Mouse (Mus musculus): ENCODE measurements around the gene Raph1. TPM values are rescaled to one million over a fixed set of nuclear protein-coding genes. Genes with fewer than 3 reads are reported as not detected.

Gene Raph1
- polyA plus RNA-seq, 1 experiment from 2014 or later, result 27.9 TPM

GRCm38 (mm10) chr1:60593101-60593500 is 26.2 kb upstream of the Raph1 start:
- WGBS, result 97% methylated on average over 6 of the region's 6 CpGs
- no peak overlapping the region for H3K4me3 ChIP-seq (replicated peaks)
- H3K4me2 ChIP-seq, result no peak overlapping the region
- H3K4me1 ChIP-seq, result no peaks in the 10 kb centered on the region; the same call in 1 of the 2 replicates
- ATAC-seq (ENCODE audit: low FRiP score), result no peak
- 0 out of 2 replicates have a peak, but pooled peaks cover 3% of the 10 kb centered on the region for H3K9me3 ChIP-seq
- H3K36me3 ChIP-seq (replicated peaks), result no peaks in the 10 kb centered on the region
- no peaks in the 10 kb centered on the region for H3K27me3 ChIP-seq
- H3K9ac ChIP-seq, result no peak overlapping the region
- no peak overlapping the region for H3K27ac ChIP-seq

DNA sequence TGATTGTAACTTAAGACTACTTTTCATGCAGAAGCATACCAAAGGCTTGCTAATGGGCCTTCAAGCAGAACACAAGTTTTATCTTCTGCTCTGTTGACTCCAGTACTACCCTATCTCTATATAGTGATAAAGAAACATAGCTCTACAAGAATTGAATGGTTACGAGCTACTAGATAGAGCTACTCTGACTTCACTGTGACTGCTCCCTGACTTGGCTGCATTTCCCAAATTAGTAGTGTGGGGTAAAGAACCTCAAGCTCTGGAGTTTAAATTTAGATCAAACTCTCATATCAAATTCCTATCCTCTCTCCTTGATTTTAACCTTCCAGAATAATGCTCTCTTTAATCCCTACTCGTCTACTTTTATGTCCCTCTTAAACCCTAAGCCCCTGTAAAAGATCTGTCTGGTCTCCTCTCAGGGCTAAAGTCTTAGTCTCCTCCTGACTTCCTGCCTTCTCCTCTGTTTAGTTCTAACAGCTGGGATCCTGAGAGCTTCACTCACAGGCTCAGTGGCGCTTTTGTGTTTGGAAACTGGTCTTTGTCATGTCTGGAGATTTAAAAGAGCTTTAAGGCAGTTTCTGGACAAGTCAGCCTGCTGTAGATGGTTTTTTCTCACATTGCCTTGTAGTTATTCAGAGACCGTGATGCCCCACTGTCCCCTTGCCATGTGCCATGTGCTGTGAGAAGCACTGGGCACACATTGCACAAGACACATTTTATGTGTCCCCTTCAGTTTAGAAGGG is 22.2 kb upstream of the Raph1 start:
- H3K9ac ChIP-seq, result no peak overlapping the region
- H3K27me3 ChIP-seq, result no peaks in the 10 kb centered on the region
- H3K9me3 ChIP-seq, result 0 out of 2 replicates have a peak, but pooled peaks cover 3% of the 10 kb centered on the region
- H3K4me1 ChIP-seq, result no peaks in the 10 kb centered on the region
- no peak overlapping the region for H3K4me2 ChIP-seq
- no peak overlapping the region for H3K4me3 ChIP-seq (replicated peaks)
- ATAC-seq (ENCODE audit: low FRiP score), result no peak
- no peak overlapping the region for H3K27ac ChIP-seq
- WGBS, result 60% methylated on average over 4 of the region's 4 CpGs
- no peaks in the 10 kb centered on the region for H3K36me3 ChIP-seq (replicated peaks)

DNA sequence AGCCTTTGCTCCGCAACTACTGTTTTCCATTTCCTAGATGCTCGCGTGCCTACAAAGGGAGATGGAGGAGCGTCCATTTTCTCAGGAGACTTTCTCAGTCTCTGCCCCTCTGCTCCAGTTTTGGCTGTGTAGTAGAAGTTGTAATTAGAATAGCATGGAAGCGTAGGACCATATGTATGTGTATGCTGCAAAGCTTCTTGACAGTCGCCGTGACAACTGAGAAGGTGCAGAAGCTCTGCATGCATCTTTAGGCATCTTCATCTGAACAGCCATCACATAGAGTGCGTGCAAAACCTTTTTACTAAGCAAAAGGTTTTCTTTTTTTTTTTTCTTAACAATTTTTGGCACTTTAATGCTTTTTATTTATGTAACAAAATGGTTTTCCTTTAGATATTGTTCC is 14.1 kb upstream of the Raph1 start:
- Histone ChIP-seq H3K4me2 (no peak overlapping the region), H3K9ac (no peak overlapping the region), H3K36me3 (replicated peaks) (no peaks in the 10 kb centered on the region), H3K9me3 (no peaks in the 10 kb centered on the region), H3K4me3 (replicated peaks) (no peak overlapping the region), H3K27ac (no peak overlapping the region), H3K4me1 (no peaks in the 10 kb centered on the region), H3K27me3 (no peaks in the 10 kb centered on the region)
- WGBS, result 88% methylated on average over 8 of the region's 8 CpGs
- no peak for ATAC-seq (ENCODE audit: low FRiP score)

DNA sequence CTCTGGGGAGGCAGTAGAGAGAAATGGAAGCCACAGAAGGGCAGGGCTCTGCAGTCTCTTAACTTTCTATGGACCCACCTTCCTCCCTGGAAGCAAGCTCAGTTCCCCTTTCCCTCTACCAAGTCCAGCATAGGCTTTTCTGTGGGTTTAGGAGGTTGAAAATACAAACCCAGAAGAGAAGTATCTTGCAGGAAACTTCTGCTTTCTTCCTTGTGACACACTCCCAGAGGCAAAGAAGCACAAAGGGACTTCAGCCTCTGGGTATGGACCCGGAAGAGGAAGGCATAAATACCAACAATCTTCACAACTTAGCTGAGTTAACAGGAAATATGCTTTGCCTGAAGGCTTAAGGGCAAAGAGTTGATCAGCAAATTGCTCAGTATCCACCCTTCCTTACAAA is 13.0 kb upstream of the Raph1 start:
- Histone ChIP-seq H3K27me3 (no peaks in the 10 kb centered on the region), H3K9ac (no peak overlapping the region), H3K36me3 (replicated peaks) (no peaks in the 10 kb centered on the region), H3K4me2 (no peak overlapping the region), H3K27ac (no peak overlapping the region), H3K4me1 (no peaks in the 10 kb centered on the region), H3K4me3 (replicated peaks) (no peak overlapping the region), H3K9me3 (no peaks in the 10 kb centered on the region)
- ATAC-seq (ENCODE audit: low FRiP score), result no peak
- WGBS, result 80% methylated on average over 1 of the region's 1 CpGs

DNA sequence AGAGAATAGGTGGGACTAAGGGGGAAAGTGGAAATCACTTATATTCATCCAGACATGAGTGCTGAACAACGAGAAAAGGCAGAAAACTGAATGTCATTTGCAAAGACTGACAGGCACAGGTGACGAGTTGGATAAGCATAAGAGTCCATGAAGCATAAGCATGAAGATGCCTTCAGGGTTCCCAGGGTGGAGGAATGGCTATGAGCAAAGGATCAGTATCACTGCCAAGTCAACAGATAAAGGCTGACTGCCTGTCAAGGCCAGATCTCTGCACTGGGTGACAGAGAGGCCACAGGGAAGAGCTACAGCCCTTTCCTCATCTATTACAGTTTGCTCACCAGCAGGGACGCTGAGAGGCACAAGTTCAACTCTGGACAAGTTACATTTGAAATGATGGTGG is 5.8 kb upstream of the Raph1 start:
- Histone ChIP-seq H3K27ac (no peak overlapping the region), H3K27me3 (0 out of 2 replicates have a peak, but pooled peaks cover 3% of the 10 kb centered on the region), H3K4me1 (no peaks in the 10 kb centered on the region), H3K4me3 (replicated peaks) (no peak overlapping the region), H3K36me3 (replicated peaks) (no peaks in the 10 kb centered on the region), H3K4me2 (no peak overlapping the region), H3K9me3 (no peaks in the 10 kb centered on the region), H3K9ac (no peak overlapping the region)
- no peak for ATAC-seq (ENCODE audit: low FRiP score)
- 69% methylated on average over 3 of the region's 3 CpGs for WGBS

GRCm38 (mm10) chr1:60569741-60570140 is 2.8 kb upstream of the Raph1 start:
- H3K4me1 ChIP-seq, result peaks cover 9% of the 10 kb centered on the region
- WGBS, result 90% methylated on average over 7 of the region's 7 CpGs
- H3K4me3 ChIP-seq (replicated peaks), result no peak overlapping the region
- H3K36me3 ChIP-seq (replicated peaks), result no peaks in the 10 kb centered on the region
- 0 out of 2 replicates have a peak, but pooled peaks cover 3% of the 10 kb centered on the region for H3K27me3 ChIP-seq
- H3K9me3 ChIP-seq, result no peaks in the 10 kb centered on the region
- H3K9ac ChIP-seq, result no peak overlapping the region
- no peak for ATAC-seq (ENCODE audit: low FRiP score)
- no peak overlapping the region for H3K4me2 ChIP-seq
- no peak overlapping the region for H3K27ac ChIP-seq

DNA sequence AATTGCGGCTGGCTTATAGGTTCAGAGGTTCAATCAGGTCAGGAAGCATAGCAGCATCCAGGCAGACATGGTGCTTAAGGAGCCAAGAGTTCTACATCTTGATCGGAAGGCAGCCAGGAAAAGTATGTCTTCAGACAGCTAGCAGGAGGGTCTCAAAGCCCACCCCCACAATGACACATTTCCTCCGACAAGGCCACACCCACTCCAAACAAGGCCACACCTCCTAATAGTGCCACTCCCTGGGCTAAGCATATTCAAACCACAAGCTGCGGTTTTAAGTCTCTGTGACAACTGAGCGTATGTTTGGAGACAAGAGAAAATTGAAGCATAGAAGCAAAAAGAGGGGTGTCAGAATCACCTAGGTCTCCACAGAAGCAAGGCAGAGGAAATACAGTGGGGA is 2.3 kb upstream of the Raph1 start:
- peaks cover 13% of the 10 kb centered on the region for H3K4me1 ChIP-seq
- WGBS, result 64% methylated on average over 5 of the region's 5 CpGs
- 0 out of 2 replicates have a peak, but pooled peaks cover 3% of the 10 kb centered on the region for H3K27me3 ChIP-seq
- H3K4me2 ChIP-seq, result no peak overlapping the region
- H3K27ac ChIP-seq, result no peak overlapping the region
- no peak for ATAC-seq (ENCODE audit: low FRiP score)
- no peak overlapping the region for H3K9ac ChIP-seq
- H3K36me3 ChIP-seq (replicated peaks), result no peaks in the 10 kb centered on the region
- no peaks in the 10 kb centered on the region for H3K9me3 ChIP-seq
- H3K4me3 ChIP-seq (replicated peaks), result no peak overlapping the region

GRCm38 (mm10) chr1:60567321-60567720 is 417 bp upstream of the Raph1 start:
- Histone ChIP-seq H3K27me3 (0 out of 2 replicates have a peak, but pooled peaks cover 3% of the 10 kb centered on the region), H3K27ac (peak overlapping the region; percentile 97), H3K9ac (peak overlapping the region; percentile 96), H3K9me3 (no peaks in the 10 kb centered on the region), H3K4me1 (peaks cover 13% of the 10 kb centered on the region), H3K4me2 (peak overlapping the region; percentile 82), H3K36me3 (replicated peaks) (no peaks in the 10 kb centered on the region), H3K4me3 (replicated peaks) (peak overlapping the region; percentile 97)
- WGBS, result 21% methylated on average over 5 of the region's 5 CpGs
- ATAC-seq (ENCODE audit: low FRiP score), result no peak

- Histone ChIP-seq H3K4me1 (peaks cover 13% of the 10 kb centered on the region), H3K9ac (peak overlapping the region; percentile 96), H3K9me3 (no peaks in the 10 kb centered on the region), H3K27me3 (0 out of 2 replicates have a peak, but pooled peaks cover 3% of the 10 kb centered on the region), H3K36me3 (replicated peaks) (0 out of 2 replicates have a peak, but pooled peaks cover 6% of the 10 kb centered on the region), H3K4me3 (replicated peaks) (peak overlapping the region; percentile 97), H3K4me2 (peak overlapping the region; percentile 82), H3K27ac (peak overlapping the region; percentile 97)
- under 1% methylated on average over 50 of the region's 56 CpGs for WGBS
- peak; percentile 73 for ATAC-seq (ENCODE audit: low FRiP score)
Observed at GRCm38 (mm10) chr1:60565931-60566630, 823 bp downstream of the Raph1 start.

- Histone ChIP-seq H3K4me2 (peak overlapping the region; percentile 82), H3K9me3 (0 out of 2 replicates have a peak, but pooled peaks cover 5% of the 10 kb centered on the region), H3K9ac (peak overlapping the region; percentile 96), H3K4me1 (peaks cover 13% of the 10 kb centered on the region), H3K27me3 (0 out of 2 replicates have a peak, but pooled peaks cover 3% of the 10 kb centered on the region), H3K4me3 (replicated peaks) (peak overlapping the region; percentile 97), H3K27ac (peak overlapping the region; percentile 97), H3K36me3 (replicated peaks) (0 out of 2 replicates have a peak, but pooled peaks cover 10% of the 10 kb centered on the region)
- WGBS, result 2% methylated on average over 13 of the region's 13 CpGs
- no peak for ATAC-seq (ENCODE audit: low FRiP score)
Observed at GRCm38 (mm10) chr1:60565270-60565920, 1.5 kb downstream of the Raph1 start.

GRCm38 (mm10) chr1:60564691-60565090 is 2.2 kb downstream of the Raph1 start:
- Histone ChIP-seq H3K4me3 (replicated peaks) (peak overlapping the region; percentile 97), H3K9ac (no peak overlapping the region), H3K27ac (no peak overlapping the region), H3K36me3 (replicated peaks) (0 out of 2 replicates have a peak, but pooled peaks cover 10% of the 10 kb centered on the region), H3K4me1 (peaks cover 13% of the 10 kb centered on the region), H3K27me3 (0 out of 2 replicates have a peak, but pooled peaks cover 3% of the 10 kb centered on the region), H3K9me3 (0 out of 2 replicates have a peak, but pooled peaks cover 5% of the 10 kb centered on the region), H3K4me2 (peak overlapping the region; percentile 82)
- 83% methylated on average over 5 of the region's 5 CpGs for WGBS
- ATAC-seq (ENCODE audit: low FRiP score), result no peak

GRCm38 (mm10) chr1:60563021-60563420 is 3.9 kb downstream of the Raph1 start:
- Histone ChIP-seq H3K9me3 (0 out of 2 replicates have a peak, but pooled peaks cover 5% of the 10 kb centered on the region), H3K4me1 (peaks cover 13% of the 10 kb centered on the region)
- ATAC-seq (ENCODE audit: low FRiP score), result no peak

More at GRCm38 (mm10) chr1:60563021-60563420, 3.9 kb downstream of the Raph1 start:
- no peak overlapping the region for H3K27ac ChIP-seq
- H3K9ac ChIP-seq, result no peak overlapping the region
- 0 out of 2 replicates have a peak, but pooled peaks cover 10% of the 10 kb centered on the region for H3K36me3 ChIP-seq (replicated peaks)
- H3K27me3 ChIP-seq, result no peaks in the 10 kb centered on the region
- no peak overlapping the region for H3K4me3 ChIP-seq (replicated peaks)
- no peak overlapping the region for H3K4me2 ChIP-seq
